Mouse (Mus musculus) retina, adult 2 months (tissue): ENCODE results near the gene Orc2.
A peak's percentile ranks its signal among the peaks of the same experiment; 100 is the strongest.

ENCODE experiments used
- DNase-seq: peaks from one replicate; pipeline ENCODE4 v3.0.0-alpha.2; 2012; ENCODE audit warnings: low read depth, low spot score

The Orc2 gene

DNA sequence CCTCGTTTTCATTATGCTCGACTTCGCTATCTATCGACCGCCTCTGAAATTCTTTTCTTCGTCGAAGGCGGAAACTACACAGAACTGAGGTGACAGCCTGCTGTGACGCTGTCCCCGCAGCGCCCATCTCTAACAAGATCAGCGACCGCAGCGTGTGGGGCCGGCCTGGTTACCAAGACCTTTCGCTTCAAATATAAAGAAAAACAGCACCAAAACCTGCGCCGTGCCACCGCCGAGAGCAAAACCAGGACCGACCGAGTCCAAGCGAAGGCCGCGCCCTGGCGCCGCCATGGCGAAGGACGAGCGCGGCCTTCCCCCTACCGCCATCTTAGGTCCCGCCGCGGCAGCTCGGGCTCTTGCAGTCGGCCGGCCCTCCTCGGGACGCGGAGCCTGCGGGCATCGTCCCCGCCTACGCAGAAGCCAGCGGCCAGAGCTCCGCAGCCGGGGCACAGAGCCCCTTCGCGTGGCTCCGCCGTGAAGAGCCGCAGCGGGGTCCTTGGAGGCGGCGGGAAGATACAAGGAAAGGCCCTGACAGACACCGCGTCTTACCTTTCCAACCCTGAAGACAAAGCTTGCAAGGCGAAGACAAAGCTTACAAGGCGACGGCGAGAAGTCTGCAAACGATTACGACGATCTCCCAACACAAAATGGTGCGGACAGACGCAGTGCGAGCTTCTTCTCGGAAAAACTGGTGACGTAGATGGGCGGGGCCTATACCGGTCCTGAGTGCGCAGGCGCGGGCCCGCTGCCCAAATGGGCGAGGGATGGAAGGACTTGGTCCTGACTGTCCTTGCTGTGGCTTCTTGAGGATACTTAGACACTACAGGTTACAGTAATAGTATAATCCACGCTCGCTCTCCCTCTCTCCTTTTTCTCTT is 81.3 kb downstream of the Orc2 start, which contains the start of gene Clk1:
Gene Clk1, minus strand, starts transcription at position 696 of the 878 bp plus-strand sequence.
- peak; percentile 85 for DNase-seq

GRCm38 (mm10) chr1:58422879-58423278 is 82.0 kb downstream of the Orc2 start:
- DNase-seq = peak; percentile 56

- no peak for DNase-seq
Measured at GRCm38 (mm10) chr1:58420961-58421360, 83.9 kb downstream of the Orc2 start.

- DNase-seq = no peak
Measured at GRCm38 (mm10) chr1:58420032-58420431, 84.9 kb downstream of the Orc2 start.

- no peak for DNase-seq
Measured at GRCm38 (mm10) chr1:58416048-58416447, 88.9 kb downstream of the Orc2 start.

DNA sequence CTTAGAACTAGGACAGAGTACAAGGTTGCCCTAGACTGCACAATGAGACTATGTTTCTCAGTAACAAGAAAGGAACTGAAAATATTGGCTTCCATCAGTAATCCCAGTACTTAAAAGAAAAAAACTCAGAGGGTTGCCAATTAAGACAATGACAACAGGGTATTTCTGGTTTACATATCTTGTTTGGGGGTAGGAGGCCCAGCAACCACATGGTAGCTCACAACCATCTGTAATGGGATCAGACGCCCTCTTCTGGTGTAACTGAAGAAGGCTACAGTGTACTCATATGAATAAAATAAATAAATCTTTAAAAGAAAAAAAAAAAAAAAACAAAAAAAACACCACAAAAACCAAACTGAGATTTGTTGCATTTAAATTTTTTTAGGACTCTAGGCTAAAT is 89.5 kb downstream of the Orc2 start:
- no peak for DNase-seq
